Mouse (Mus musculus) activated CD4-positive, CD25-positive, alpha-beta regulatory T cell, adult 4 months (primary cell): ENCODE measurements around the gene Kcp. TPM values are rescaled to one million over a fixed set of nuclear protein-coding genes. Genes with fewer than 3 reads are reported as not detected.

Source experiments
- ATAC-seq: one replicate; pipeline ENCODE4 v1.8.0; 2017
- polyA plus RNA-seq, 2 experiments: library from polyadenylated mRNA; unstranded; fragments of 100-300 nt; shearing (Covaris generic); gene quantifications; one replicate each; pipeline ENCODE4 v1.2.1; 2017

The Kcp gene
- under 1 TPM in 1 of 2 experiments, not detected in 1; 0.12 TPM for polyA plus RNA-seq

DNA sequence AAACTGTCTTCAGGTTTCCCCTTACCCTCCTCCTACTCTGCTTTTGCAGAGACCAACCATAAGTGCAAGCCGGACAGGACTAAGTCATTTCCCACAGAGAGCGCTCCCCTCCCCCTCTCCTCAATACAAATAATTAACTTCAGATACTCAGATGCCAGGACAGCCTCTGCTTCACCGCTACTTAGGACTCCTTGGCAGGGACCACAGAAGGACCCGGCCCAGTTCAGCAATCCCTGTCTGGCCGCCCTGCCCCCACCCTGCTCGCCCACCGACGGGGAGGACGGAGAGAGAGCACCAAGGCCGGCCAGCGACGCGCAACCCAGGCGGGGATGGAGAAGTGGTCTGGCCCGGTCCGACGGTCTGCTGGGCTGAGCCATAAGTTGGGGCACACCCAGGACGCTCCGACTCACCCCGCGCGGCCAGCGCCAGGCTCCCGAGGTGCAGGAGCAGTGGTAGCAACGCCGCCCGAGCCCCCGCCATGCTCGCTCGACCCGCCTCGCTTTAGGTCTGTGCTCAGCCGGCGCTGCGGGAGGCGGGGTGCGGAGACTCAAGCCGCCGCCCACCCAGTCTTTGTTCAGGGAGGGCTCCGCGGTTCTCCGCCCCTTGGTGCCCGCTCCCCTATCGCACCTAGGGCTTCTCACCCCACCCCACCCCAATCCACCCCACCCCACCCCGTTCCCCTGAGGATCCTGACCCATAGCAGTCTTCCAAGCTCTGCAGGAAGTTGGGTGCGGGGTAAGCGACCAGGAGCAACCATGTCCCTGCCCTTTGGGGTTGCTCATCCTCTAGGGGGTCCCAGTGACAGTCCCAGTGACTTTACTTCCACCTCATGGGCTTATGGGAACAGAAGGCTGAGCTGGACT, at the start of gene Kcp:
TSS of gene Kcp (minus strand) at position 506 of the 863 bp plus-strand sequence.
- no peak for ATAC-seq

DNA sequence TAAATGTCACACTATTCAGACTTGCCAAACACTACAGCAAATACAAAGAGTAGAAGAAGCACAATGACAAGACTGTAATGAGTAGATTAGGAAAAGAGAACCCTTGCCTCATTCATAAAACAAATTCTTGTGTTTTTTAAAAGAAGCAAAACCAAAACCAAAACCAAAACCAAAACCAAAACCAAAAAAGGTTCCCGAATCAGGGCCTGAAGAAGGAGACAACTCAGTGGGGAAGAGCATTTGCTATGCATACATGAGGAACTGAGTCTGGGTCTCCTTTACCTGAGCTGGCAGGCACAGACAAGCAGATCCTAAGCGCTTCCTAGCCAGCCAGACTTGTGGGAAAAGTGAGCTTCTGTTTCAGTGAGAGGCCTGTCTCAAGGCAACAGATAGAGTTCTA, 49.4 kb upstream of the Kcp start:
- ATAC-seq = peak; percentile 54

DNA sequence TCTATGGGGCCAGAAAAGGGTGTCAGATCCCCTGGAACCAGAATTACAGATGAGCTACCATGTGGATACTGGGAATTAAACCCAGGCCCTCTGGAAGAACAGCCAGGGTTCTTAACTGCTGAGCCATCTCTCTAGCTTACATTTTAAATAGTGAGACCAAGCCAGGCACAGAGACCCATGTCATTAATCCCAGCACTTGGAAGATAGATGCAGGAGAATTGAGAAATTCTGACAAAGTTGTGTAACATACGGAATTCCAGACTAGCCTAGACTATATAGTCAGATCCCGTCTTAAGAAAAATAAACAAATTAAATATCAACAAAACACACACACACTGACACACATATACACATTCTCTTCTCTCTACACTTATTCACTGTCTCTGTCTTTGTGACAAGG, 44.8 kb upstream of the Kcp start:
- ATAC-seq = no peak

DNA sequence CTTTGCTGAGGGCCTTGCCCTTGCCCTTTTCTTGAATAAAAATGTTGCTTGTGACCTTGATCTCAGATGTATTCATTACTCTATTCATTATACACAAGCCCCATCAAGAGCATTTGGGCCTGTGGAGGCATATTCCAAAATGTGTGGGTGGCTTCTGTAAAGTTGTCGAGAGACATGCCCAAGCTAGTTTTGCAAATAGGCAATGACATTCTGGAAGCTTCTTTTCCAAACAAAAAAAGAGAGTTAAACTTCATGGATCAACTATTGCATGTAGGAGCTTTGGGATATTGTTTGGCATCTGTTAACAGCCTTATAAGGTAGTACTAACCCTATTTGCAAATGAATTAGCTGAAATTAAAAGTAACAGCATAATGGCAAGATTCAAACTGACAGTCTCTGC, 40.3 kb upstream of the Kcp start:
- no peak for ATAC-seq

DNA sequence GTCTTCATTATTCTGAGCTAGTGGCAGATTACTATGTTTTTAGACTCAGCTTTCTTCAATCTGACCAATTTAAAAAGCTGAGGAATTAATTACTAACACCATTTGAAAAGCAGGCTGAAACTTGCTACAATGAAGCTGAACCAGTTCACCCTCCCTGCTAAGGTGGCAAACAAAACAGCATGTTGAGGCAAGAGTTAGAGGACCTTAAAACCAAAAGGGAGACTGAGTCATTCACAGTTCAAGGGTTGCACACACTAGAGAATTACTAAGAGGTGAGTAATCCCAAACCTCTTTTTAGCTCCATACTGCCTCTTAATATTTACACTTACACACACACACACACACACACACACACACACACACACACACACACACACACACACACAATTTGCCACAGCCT, 39.8 kb upstream of the Kcp start:
- ATAC-seq = no peak

DNA sequence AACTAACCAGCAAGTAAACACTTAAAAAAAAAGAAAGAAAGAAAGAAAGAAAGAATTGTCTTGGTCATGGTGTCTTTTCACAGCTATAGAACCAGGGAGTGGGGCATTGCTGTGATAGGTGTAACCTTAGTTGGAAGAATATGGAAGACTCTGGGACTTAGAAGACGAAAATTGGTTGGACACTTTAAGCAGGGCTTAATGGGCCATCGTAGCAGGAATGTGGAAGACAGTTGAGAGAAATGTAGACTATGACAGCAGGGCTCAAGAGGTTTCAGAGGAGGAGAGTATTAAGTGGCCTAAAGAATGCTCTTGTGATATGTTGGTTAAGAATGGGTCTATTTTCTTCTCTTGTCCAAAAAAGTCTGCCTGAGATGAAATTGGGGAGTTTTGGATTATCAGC, 37.9 kb upstream of the Kcp start:
- ATAC-seq = no peak

DNA sequence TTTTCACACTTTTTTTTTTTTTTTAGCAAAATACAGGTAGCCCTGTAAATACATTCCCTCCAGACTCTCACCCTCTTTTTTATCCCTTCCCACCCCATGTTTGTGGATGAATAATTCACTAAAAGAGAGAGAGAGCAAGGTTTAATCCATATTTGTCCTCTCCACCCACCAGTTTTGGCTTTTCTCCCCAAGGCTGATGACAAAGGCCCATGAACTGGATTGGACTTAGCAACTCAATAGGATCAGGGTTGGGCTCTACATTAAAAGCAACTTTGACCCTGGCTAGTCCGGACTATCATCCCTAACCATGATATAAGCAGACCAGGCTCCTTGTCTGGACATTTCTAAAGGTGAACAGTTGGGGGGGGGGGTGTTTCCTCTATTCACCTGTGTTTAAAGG, 33.2 kb upstream of the Kcp start:
- ATAC-seq = no peak

DNA sequence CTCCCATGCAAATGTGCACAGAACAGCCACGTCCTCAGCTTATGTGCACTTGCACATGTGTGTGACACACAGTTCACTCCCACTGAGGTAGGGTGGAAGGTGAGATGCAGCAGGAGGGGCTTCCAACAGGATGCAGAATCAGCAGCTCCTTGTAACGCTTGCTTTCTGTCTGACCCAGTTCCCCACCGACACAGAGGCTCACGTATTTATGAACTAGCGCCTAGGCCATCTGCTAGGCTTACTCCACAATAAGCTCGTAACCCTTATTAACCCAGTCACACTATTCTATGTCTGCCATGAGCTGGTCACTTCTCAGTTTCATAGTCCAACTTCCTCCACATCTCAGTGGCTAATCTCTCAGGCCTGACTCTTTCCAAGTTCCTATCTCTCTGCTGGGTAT, 32.5 kb upstream of the Kcp start:
- ATAC-seq = no peak

DNA sequence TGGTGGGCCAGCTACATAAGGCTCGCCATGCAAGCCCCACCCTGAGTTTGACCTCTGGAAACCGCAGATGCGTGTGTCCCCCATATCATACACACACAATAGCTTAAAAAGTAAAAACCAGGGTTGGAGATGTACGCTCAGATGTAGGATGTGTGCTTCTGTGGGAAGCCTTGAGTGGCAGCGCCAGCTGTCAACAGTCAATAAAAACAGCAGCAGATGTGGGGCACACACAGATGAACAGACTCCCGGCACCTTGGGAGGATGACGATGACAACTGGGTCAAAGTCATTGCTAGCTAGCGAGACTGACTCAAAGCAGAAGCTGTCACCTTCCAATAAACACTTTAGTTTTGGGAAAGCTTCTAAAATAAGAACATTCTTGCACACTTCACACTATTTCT, 31.8 kb upstream of the Kcp start:
- no peak for ATAC-seq

DNA sequence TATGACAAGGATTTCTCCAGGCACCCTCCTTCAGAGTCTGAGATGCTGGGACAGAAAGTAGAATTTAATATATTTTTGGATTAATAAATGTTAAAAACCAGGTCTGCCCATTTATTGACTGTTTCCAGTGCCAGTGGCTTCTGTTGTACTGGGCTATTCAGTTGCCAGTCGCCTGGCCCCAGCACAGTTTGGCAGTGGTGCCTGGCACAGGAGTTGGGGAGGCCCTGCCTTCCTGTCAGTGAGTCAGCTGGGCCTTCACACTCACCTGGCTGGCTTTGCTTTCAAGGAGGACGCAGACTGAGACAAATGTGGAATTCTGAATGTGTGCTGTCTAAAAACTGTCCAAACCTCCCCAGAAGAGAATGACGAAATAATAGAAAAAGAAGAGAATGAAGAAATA, 29.5 kb upstream of the Kcp start:
- ATAC-seq = no peak

DNA sequence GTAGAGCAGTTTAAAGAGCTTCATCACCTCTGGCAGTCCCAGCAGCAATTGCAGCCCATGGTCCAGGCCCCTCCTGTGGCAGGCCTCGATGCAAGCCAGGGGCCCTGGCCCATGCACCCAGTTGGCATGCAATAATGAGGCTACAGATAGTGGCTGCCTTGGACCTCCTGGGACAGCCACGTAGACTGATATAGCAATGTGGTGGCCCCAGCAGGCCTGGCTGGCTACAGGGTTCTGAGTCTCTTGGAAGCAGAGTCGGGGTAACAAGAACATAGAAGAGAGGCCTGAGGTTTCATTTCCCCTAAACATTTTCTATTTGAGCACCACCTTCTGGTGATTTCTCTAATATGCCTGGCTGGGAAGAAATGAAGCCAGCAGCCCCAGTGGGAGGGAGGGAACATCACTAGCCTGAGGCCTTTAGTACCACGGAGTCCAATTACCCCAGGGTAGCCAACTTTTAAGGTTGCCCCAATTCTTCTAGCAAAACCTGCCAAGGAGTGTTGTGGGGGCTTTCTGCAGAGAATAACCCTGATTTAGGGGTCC, 29.0 kb upstream of the Kcp start:
- ATAC-seq = no peak

DNA sequence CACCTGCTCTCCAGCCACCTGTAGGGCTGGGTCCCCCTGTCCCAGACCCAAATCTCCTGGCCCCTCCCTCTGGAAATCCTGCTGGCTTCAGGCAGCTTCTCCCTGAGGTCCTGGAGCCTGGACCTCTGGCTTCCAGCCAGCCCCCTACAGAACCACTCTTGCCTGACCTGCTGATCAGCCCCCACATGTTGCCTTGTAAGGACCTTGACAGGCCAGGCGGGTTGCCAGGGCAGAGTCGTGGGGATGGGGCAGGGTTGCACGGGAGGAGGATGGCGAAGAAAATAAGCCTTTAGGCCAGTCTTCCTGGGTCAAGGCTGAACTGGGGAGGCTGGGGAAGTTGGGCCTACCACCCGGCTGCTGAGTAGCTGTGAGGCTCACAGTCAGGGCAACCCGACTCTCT, 27.6 kb upstream of the Kcp start:
- no peak for ATAC-seq

DNA sequence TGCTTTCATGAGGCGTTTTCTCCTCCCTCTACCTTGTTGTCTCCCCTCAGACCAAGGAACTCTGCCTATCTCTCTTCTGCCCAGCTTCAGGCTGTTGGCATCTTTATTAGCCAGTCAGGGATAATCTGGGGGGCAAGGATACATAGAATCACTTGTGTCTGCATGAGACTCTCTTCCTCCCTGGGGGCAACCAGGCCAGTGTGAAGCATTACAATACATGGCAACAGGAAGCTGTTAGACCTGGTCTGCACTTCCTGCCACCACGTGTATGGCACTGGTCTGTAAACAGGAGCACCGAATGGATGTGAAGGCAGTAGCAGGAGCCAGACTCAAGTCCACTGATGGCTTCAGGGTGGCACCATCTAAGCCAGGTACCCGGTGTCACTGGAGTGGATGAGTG, 22.3 kb upstream of the Kcp start:
- ATAC-seq = no peak

DNA sequence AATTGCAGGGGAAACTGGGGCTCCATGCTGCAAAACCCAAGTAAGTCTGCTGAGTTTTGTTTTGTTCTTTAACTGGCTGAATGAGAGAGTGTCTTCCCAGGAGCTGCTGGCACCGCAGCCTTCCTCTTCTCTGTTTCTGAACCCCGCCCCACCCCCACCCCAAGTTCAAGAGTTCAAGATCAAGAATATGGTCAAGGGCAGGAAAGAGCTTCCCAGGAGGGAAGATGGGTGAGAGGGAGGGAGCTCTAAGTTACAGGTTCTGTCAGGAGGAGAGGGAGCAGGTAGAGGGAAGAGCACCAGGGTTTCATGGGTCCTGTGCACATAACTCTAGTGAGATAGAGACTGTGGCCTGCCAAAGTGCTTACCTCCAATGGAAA, 21.7 kb upstream of the Kcp start:
- no peak for ATAC-seq

DNA sequence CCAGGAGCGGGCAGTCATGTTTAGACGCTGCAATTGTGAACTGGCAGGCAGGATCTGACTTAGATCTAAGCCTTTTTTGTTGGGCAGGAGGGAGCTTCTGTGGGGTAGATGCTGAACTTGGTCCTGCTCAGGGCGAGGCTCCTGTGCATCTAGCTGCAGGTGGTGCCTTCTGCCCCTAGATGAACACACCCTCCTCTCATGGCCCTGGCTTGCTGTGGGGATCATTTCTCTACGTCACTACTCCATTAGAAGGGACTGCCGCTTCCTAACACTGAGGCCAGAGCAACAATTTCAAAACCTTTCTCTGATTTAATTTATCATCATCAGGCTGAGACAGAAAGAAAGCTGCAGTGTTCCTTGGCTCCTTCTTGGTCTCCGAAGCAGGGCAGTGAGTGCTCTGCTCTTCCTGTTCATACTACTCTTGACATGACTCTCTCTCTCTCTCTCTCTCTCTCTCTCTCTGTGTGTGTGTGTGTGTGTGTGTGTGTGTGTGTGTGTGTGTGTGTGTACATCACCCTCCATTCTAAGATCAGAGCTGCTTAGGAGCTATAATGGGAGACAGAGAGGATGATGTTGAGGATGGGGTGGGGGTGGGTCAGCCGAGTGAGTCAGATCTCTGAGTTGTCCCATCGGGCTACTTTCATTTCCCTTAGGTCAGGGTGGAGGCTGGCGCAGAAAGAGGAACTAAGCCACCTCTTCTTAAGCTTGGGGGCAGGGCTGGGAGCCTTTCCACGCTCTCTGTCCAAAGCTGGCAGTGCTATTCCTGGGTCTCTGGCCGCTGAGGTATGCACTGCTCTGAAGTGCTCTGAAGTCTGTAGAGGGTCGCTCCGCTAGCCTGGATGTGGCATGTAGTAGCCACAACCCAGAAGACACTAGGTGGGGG, 21.1 kb upstream of the Kcp start:
- peak; percentile 36 for ATAC-seq

DNA sequence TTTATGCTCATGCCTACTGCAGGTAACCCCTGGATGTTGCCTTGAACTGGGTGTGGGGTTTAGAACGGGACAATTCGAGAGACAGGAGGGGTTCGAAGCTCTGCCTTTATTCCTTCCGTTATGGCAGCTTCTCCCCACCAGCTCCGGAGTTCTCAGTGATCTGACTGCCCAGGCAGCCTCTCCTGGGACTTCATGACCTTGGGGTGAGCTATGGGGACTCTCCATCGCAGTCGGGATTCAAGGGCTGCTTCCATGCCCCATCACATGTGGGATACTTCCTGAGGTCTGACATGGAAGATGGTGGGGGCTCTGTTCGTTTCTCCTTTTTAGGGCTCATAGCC, 20.4 kb upstream of the Kcp start:
- ATAC-seq = no peak

DNA sequence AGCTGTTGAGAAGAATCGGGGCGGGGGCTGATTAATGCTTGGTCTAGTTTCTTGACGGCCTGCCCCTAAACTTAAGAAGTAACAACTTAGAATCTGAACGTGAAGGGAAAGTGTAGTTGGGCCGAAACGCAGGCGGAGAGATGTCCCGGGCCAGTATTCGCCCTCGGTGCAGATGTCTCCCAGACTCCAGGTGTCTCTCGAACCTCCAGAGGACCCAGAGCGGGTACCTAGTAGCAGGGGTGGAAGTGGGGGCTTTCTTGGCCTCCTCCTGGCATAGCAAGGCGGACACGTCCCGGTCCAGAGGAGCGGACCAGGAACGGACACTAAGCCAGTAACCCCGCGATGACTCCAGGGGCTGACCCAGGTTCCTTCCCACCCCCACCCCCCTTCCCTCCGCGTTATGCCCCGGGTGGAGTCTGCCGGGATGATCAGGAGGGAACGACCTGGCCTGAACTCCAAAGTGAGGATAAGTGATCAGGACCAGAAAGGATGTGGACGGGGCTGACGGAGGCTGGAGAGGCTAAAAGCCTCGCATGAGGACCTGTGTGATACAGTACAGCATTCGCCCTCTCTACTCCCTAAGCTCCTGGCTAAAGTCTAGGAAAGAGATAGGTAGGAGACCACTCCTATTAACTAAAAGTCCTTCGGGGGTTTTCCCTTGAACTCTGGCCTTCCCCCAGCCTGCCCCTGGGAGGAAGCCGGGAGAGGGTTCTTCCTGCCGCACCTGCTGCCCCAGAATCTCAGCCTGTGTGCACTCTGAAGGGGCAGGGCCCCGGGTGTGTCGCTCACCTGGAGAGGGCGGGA, 19.8 kb upstream of the Kcp start:
- no peak for ATAC-seq

DNA sequence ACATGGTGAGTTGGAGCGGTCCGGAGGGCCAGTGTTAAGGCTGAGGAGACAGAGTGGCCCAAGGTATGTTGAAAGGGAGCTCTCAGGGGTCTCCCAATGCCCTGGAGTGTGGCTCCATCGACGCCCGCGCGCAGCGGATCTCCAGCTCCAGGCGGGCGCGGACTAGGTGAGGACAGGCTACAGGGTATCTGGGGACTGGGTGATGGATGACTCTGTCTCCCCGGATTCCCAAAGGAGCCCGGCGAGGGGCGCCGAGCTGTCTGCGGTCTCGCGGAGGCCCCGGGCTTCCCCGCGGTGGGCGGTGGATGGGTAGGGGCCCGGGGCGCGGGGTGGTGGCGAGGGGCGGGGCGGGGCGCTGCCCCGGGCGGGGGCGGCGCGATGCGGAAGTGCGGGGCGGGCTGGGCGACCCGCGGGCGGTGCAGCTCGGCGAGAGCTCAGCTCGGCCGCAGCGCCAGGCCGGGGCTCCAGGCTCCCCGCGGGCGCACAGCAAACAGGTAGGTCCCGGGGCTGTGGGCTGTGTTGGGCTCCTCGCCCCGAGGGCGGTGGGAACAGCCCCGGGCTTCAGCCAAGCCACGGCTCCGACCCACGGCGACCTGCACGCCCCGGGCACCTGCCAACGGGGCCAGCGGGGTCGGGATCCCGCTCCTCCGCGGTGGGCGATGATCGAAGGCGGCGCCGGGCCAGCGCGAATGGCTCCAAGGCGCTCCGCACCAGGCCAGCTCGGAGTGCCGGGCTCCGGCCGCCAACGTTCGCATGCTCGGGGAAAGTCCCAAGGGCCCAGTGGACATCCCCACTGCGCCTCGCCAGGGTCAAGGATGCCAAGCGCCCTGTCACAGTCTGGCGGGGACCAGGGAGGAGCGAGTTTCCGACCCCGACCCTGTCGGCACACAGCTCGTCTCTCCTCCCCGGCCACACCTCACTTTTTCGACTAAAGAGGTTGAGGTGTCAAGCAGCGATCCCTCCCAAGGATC, 18.8 kb upstream of the Kcp start, which contains the start of gene Irf5:
TSS of gene Irf5 (plus strand) at position 345 of the 971 bp plus-strand sequence.
- peak; percentile 50 for ATAC-seq

DNA sequence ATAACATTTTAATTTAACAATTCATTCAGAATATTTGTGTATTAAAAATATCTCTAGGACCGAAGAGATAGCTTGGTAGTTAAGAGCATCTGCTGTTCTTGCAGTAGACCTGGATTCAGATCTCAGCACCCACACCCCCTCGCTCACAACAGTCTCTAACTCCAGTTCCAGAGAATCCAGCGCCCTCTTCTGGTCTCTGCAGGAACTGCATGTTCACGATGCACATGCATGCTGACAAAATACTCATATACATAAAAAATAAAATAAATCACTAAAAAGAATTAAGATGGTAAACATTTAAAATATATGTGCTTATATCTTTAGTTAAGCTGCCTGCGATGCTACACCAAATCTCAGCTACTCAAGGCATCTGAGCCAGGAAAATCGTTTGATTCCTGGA, 17.5 kb upstream of the Kcp start:
- no peak for ATAC-seq

DNA sequence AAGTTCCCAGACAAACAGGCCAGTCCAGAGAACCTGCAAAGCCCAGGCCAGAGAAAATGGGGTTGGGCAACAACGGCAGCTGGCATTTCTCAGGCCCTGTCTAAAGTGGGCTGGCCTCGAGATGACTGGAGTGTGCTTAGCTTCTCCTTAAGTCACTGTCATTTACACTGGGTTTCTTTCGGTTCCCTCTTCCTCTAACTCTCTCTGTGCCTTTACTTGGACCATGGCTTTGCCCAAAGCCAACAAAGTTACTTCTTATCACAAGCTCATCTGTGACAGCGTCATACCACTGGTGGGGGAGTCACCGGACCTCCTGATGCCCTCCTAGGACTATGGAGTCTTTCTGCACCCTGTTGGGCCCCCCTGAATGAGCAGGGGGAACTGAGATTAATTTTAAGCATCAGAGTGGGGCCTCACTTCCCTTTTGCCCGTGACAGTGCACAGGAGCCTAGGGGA, 16.3 kb upstream of the Kcp start:
- ATAC-seq = no peak

DNA sequence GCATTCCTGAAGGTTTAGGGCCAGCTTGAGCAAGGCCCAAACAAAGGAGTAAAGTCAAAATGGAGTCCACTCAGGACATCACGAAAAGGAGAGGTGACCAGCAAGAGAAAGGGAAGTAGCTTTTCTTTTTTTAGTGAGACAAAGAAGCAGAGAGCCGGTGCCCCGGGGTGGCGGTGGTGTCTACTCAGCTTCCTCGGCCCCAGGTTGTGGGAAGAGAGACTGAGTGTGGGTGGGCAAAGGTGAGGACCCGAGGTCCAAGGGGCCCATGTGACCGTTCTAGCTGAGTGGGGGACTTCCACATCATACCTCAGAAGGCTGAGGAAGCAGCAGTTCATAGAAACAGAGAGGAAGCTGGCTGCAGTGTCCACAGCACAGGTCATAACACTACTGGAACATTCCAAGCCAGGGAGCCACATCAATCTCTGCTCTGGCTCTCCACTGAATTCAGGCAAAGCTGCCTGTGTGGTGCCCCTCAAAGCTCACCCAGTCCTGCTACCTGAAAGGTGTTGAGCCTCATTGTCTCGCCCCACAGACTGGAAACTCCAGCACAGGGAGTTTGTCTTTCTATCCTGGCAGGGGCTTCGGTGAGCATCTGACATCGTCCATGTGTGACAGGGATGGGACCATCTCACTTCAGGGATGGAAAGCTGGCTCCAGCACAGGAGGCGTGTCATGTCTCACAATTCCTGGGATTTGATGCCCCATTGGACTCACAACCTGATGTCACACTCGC, 15.7 kb upstream of the Kcp start:
- no peak for ATAC-seq
